9 mouse cellular contexts compared by ENCODE assay signal in genomic region chr13:99675951-99676350, GRCm38 (mm10).
A peak's percentile ranks its signal among the peaks of the same experiment; 100 is the strongest.
DNase-seq lines count a peak whose midpoint lies in the region; ATAC-seq and TF ChIP-seq lines count a peak whose summit lies in the region.
"Had no signal": no experiment of that assay in that cellular context is flagged by ENCODE, and none has a peak within 500 bp of the region (broad histone marks: within the 10 kb centered on the region; RNA-seq: fewer than 3 reads in every experiment).

No protein-coding gene starts in this region.

- no peak for ATAC-seq in liver, embryonic 12.5 days

- no peaks in the 10 kb centered on the region for H3K79me2 ChIP-seq in liver, adult 2 months (ENCODE audit: control insufficient read depth, insufficient read depth, low read length)

- TF ChIP-seq POLR2A in liver, adult 2 months (IDR thresholded peaks at IDR 0.05; ENCODE audit: extremely low read depth, insufficient read depth, low read length), result no peak
- TF ChIP-seq POLR2A in thymus, adult 2 months (IDR thresholded peaks at IDR 0.05; ENCODE audit: control insufficient read depth, extremely low read depth, insufficient read depth, low read length, poor library complexity), result no peak

- H3K4me1 ChIP-seq in liver, adult 2 months (ENCODE audit: control insufficient read depth, insufficient read depth, low read length), result no peaks in the 10 kb centered on the region
- peaks cover 23% of the 10 kb centered on the region for H3K4me1 ChIP-seq in liver, embryonic 12.5 days
- no peaks in the 10 kb centered on the region for H3K4me1 ChIP-seq in thymus, adult 2 months (replicated peaks; ENCODE audit: control insufficient read depth, insufficient read depth, low read length)
- H3K4me1 ChIP-seq: limb, embryonic 15.5 days had no signal

- WGBS in liver, adult 2 months, result 47% methylated on average over 5 of the region's 5 CpGs
- WGBS in liver, embryonic 12.5 days (ENCODE audit: insufficient replicate concordance), result 52% methylated on average over 5 of the region's 5 CpGs
- 78% methylated on average over 5 of the region's 5 CpGs for WGBS in thymus, adult 2 months

- no peaks in the 10 kb centered on the region for H3K9me3 ChIP-seq in liver, embryonic 12.5 days (replicated peaks)
- H3K9me3 ChIP-seq: limb, embryonic 15.5 days had no signal

- DNase-seq in liver, adult 2 months (ENCODE audit: extremely low read depth, low read depth, low spot score), result peak; percentile 16
- DNase-seq in cerebellum, postnatal 25 days, result peak; percentile 78 to 85
- DNase-seq in layer of hippocampus, adult 9-10 months (ENCODE audit: low spot score), result peak; percentile 48
- DNase-seq in right cerebral cortex, postnatal 14 days, result peak; percentile 36
- DNase-seq in neural tube, embryonic 10.5 days (ENCODE audit: extremely low spot score, low spot score), result no peak
- DNase-seq in urinary bladder, adult 18-20 months (ENCODE audit: low spot score in 2 of 2), result no peak
- no peak for DNase-seq in thymus, adult 2 months

- no peak overlapping the region for H3K27ac ChIP-seq in liver, adult 2 months (replicated peaks; ENCODE audit: insufficient read depth, low read depth, low read length)
- no peak overlapping the region for H3K27ac ChIP-seq in liver, embryonic 12.5 days
- H3K27ac ChIP-seq in thymus, adult 2 months (ENCODE audit: control insufficient read depth, insufficient read depth, low read length), result no peak overlapping the region
- H3K27ac ChIP-seq: limb, embryonic 15.5 days had no signal

- H3K9ac ChIP-seq in liver, adult 2 months (ENCODE audit: low read depth, low read length), result no peak overlapping the region
- H3K9ac ChIP-seq in liver, embryonic 12.5 days, result no peak overlapping the region
- H3K9ac ChIP-seq: limb, embryonic 15.5 days had no signal

- H3K36me3 ChIP-seq in liver, adult 2 months (ENCODE audit: control insufficient read depth, insufficient read depth, low read length), result no peaks in the 10 kb centered on the region
- H3K36me3 ChIP-seq in liver, embryonic 12.5 days, result no peaks in the 10 kb centered on the region
- no peaks in the 10 kb centered on the region for H3K36me3 ChIP-seq in thymus, adult 2 months (ENCODE audit: control insufficient read depth, insufficient read depth, low read length)
- H3K36me3 ChIP-seq: limb, embryonic 15.5 days had no signal

- no peak for TF ChIP-seq CTCF in liver, adult 2 months (IDR thresholded peaks at IDR 0.05; ENCODE audit: low read depth, low read length)
- no peak for TF ChIP-seq CTCF in thymus, adult 2 months (IDR thresholded peaks at IDR 0.05; ENCODE audit: borderline replicate concordance, control insufficient read depth, extremely low read depth, insufficient read depth, low read length, poor library complexity)

- no peak overlapping the region for H3K4me2 ChIP-seq in liver, embryonic 12.5 days
- H3K4me2 ChIP-seq: limb, embryonic 15.5 days had no signal

- no peak overlapping the region for H3K4me3 ChIP-seq in liver, adult 2 months (ENCODE audit: insufficient read depth, low read depth, low read length)
- no peak overlapping the region for H3K4me3 ChIP-seq in liver, embryonic 12.5 days
- no peak overlapping the region for H3K4me3 ChIP-seq in thymus, adult 2 months (ENCODE audit: control insufficient read depth, insufficient read depth, low read length)
- H3K4me3 ChIP-seq: limb, embryonic 15.5 days had no signal

- no peaks in the 10 kb centered on the region for H3K27me3 ChIP-seq in liver, adult 2 months (ENCODE audit: control insufficient read depth, insufficient read depth, low read length)
- peaks cover 5% of the 10 kb centered on the region; the same call in 1 of the 2 replicates for H3K27me3 ChIP-seq in liver, embryonic 12.5 days (replicated peaks)
- H3K27me3 ChIP-seq in thymus, adult 2 months (ENCODE audit: control insufficient read depth, insufficient read depth, low read length), result no peaks in the 10 kb centered on the region
- H3K27me3 ChIP-seq: limb, embryonic 15.5 days had no signal

Comparison
In these comparisons a context has a peak if more than half of its experiments do, and no peak if none do; other contexts are left out.
1. DNase-seq: peak in liver, adult 2 months (single experiment), cerebellum, postnatal 25 days (2 of 2), layer of hippocampus, adult 9-10 months (single experiment) and right cerebral cortex, postnatal 14 days (single experiment); none in neural tube, embryonic 10.5 days (single experiment), urinary bladder, adult 18-20 months (0 of 2) and thymus, adult 2 months (single experiment).